Mouse (Mus musculus) lung, postnatal 14 days (tissue): ENCODE results near the gene Islr.
A peak's percentile ranks its signal among the peaks of the same experiment; 100 is the strongest.

Source experiments
- DNase-seq: peaks from one replicate; pipeline ENCODE4 v3.0.0; 2021

The Islr gene

DNA sequence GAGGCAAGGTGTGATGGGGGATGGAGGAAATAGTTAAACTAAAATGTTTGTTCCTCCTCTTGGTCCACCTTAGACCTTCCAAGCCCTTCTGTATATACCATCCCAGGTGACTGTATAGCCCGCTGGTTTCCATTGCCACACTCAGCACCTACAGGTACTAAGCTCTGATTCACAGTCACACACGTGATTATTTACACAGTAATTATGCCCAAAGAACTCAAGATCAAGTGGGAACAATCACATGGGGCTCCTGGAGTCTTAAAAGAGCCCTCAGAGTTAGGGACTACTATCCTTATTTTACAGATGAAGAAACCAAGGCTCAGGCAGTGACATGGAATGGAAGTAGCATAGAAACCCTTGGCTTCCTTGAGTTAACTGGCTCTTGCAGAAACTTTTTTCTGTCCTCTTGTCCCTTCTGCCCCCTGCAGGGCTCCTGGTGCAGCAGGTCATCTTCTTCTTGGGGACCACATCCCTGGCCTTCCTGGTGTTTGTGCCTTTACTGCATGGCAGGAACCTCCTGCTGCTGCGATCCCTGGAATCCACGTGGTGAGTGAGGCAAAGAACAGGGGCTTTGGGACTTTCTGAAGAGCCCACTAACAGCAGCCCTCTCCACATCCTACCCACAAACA lies 53.3 kb downstream of the Islr start:
- DNase-seq = no peak

DNA sequence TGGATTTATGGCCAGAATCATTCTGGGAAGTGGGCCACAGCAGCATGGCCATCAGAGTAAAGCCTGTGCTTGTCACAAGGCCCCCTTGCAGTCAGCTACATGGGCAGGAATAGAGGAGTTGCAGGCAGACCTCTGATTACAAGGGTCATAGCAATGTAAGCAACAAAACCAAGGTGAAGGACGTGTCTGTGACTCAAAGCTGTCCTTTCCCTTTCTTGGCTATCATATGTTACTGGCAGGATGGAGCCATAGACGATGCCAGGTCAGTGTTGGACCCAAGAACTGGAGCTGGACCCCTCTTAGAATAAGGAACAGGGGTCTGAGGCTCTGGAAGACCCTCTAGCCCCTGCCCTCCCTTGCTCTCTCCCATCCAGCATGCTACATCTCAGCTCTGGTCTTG lies 55.3 kb downstream of the Islr start:
- no peak for DNase-seq

DNA sequence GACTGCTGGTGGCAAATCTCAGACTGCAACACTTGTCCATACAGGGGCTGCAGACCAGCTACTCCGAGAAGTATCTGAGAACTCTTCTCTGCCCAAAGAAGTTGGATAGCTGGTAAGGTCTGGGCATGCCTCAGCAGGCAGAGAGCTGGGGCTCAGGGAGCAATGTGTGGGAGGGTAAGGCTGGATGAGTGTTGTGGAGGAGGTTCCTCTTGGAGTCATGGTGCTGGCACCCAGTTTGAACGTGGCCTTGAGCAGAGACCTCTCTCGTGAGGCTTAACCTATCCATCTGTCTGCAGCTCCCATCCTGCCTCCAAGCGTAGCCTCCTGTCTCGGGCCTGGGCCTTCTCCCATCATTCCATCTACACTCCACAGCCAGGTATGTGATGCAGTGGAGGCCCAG lies 58.7 kb downstream of the Islr start:
- DNase-seq = no peak

DNA sequence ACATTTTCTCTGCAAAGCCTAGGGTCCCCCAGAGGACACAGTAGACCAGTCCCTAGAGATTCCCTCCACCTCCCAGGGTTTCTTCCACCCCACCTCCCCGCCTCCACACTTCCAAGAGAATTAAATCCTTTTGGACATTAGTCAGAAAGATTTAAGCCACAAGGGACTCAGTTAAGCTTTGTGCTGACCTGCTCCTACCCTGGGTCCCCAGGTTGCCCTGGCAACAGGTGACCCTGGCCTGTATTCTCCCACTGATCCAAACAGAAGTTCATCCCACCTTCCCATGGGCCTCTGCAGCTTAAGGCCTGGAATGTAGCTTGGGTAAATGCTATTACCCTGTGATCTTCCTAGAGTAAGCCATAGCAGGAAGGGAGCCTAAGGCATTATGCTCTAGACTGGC lies 59.4 kb downstream of the Islr start:
- DNase-seq = no peak

GRCm38 (mm10) chr9:58143419-58143818 lies 60.7 kb downstream of the Islr start:
- DNase-seq = peak; percentile 63

DNA sequence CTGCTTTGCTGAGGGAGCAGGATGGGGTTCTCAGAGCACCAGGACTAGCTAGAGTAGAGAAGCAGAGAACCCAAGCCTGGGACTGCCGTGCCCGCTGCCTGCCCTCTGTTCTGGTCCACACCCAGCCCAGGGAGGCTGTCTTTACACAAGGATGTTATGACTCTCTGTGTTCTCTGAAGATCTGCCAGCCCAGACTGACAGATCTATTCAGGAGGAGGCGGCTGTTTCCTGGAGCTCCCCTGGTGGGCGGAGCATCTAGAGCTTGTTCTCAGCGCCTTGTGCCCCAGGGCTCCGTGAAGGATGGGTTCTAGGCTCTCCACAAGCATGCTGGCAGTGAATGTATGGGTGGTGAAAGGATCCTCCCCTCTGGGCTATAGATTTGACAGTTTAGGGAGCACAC lies 64.2 kb downstream of the Islr start:
- DNase-seq = peak; percentile 72

DNA sequence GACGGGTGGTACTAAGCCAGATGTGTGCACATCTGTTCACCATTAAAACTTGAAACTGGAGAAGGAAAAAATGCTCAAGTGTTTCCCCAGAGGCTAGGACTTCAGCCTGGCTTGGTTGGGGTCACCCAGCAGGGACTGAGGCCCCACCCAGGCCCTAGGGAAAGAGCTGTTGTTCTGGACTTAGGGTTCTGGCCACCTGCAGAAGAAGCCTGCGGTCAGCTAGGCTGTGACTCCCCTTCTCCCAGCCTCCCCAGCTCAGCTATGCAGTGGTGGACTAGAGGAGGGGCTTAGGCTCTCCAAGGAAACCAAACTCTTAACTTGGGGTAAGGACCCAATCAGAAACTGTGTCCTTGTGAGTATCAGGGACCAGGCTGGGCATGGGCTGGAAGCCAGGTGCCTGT lies 68.2 kb downstream of the Islr start:
- no peak for DNase-seq

DNA sequence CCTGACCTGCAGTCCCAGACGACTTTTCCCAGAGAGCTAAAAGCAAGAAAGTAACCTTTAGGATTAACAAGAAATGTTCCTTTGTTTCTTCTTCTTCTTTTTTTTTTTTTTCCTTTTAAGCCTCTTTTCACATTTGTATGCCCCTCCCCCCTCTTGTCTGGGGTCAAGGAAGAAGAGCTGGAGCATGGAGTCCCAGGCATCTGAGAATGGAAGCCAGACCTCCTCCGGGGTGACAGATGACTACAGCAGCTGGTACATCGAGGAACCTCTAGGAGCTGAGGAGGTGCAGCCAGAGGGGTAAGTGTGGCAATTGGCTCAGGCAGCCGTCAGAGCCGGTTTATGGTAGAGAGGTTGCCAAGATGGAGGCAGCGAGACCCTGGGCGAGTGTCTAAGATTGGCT lies 69.2 kb downstream of the Islr start:
- DNase-seq = no peak

- no peak for DNase-seq
These were observed 69.9 kb downstream of the Islr start for GRCm38 (mm10) chr9:58133893-58134884.

- no peak for DNase-seq
These were observed 72.4 kb downstream of the Islr start for GRCm38 (mm10) chr9:58131735-58132134.

DNA sequence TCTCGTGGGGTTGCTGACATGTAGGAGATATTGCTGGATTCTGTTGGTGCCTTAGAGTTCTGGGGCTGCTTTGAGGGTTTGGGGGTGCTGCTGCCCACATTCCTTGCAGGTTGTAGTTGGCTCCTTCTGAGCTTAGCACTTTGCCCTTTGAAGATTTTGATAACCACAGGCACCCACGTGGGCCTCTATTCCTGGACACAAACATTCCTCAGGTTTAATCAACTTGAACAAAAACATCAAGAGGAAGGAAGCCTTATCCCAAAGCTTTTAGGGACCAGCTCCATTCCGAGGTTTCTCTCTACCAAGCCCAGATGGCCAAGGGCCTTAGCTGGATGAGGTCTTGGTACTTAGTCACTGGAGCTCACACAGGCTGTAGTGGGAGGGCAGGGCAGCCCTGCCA lies 73.2 kb downstream of the Islr start:
- no peak for DNase-seq

DNA sequence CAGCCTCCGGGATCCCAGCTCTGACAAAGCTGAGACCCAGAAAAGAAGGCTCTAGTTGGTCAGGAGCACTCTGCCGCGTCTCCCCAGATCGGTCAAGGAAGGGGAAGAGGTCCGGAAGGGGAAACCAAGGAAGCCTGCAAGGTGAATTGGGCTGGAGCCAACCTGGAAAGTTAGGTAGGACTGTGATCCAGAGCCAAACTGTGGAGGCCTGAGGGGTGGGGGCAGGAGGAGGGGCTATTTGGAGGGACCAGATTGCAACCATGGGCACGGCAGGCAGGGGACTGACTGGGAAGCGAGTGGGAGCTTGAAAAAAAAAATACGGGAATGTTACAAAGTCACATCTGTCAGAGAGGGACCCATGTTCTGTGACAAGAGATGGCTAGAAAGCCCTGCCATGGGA lies 74.6 kb downstream of the Islr start:
- DNase-seq = no peak

DNA sequence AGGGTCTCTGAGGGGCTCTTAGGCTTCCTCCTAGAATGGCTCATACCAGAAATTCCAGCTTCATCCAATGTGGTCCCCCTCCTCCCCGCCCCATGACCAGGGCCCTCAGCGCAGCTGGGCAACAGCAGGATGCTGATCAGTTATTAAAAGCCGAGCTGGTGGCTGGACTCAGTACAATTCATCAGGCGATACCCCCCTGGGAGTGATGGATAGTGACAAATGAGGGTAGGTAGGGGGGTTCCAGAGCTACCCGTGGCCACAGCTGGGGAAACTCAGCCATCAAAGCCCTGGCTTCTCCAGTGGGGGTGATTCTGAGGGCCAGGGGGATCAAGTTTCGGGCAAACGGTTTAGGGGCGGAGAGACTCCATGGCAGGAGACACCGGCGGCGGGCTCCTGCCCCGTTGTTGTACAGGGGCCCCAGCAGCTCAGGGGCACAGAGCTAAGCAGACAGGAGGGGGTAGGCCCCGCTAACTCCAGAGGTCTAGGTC lies 75.1 kb downstream of the Islr start:
- DNase-seq = no peak

DNA sequence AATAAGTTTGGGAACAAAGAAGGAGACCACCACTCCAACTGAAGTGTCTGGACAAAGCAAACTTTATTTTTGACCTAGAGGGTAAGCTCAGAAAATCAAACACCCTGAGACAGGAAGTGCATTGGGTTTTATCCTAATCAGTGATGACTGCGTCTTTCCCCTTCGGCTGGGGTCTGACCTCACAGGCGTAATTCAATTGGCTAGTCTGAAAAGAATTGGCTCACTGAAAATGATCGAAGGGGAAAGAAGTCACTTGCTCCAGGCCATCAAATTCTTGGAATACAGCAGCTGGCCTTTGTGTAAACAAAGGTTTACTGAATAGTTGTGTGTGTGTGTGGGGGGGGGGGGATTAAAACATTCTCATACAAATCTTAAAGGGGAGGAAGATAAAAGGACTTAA lies 78.3 kb downstream of the Islr start:
- no peak for DNase-seq

GRCm38 (mm10) chr9:58125085-58125484 lies 79.0 kb downstream of the Islr start:
- no peak for DNase-seq

- peak; percentile 29 for DNase-seq
These were observed 85.4 kb downstream of the Islr start, which contains the start of gene Ccdc33 for GRCm38 (mm10) chr9:58118671-58119070. Ccdc33 (minus strand) TSS chr9:58118823.

DNA sequence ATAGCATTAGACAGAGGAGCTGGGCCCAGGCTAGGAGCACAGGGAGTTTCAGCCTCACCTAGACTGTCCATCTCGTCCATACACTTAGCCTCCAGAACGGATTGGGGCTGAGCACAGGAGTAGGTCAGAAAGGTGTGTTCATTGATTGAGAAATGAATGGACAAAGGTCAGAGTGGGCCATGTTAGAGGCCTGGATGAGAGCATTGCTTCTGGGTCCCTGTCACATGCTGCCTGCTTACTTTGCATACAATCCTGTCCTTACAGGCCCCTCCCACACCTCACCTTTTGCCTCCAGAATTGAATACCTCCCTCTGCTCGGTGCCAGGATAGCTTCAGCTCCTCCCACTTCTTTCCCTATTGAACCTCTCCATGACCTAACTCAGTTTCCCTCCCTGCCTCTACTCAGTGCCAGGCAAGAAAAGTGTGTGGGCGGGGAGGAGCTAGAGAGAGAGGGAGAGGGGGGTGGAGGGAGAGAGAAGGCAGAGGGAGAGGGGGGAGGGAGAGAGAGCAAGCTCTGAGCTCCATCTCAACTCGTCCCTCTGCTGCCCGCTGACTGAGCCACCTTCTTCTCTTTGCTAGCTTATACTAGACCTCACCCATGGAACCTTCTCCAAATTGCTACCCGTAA lies 88.0 kb downstream of the Islr start:
- no peak for DNase-seq

GRCm38 (mm10) chr9:58115297-58115925 lies 88.7 kb downstream of the Islr start:
- no peak for DNase-seq

- DNase-seq = no peak
These were observed 90.1 kb downstream of the Islr start for GRCm38 (mm10) chr9:58114019-58114418.

DNA sequence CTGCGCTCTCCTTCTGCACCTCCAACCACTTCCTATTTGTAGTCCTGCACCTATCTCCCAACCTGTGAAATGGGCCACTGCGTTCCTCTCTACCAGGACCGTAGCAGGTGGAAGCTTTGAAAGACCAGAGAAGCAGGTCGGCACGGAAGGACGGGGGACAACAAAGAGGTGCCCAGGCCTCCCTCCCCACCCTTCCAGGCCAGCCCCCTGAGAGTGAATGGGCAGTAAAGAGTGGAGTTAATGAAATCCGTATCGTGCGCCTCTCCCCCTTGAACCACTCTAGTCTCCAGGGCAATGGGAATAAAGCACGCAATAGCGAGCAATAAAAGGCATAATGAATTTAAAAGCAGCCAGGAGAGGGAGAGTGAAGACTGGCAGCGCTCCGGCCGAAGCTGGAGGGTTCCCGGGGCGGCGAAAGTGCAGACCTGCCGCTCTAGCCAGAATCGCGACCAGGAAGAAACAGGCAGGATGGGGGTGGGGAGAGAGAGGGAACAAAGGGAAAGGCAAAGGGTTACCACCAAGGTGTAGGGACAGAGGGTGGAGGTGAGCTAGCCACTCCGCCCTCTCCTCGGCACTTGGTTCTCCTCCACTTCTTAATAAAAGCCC lies 90.7 kb downstream of the Islr start:
- no peak for DNase-seq

DNA sequence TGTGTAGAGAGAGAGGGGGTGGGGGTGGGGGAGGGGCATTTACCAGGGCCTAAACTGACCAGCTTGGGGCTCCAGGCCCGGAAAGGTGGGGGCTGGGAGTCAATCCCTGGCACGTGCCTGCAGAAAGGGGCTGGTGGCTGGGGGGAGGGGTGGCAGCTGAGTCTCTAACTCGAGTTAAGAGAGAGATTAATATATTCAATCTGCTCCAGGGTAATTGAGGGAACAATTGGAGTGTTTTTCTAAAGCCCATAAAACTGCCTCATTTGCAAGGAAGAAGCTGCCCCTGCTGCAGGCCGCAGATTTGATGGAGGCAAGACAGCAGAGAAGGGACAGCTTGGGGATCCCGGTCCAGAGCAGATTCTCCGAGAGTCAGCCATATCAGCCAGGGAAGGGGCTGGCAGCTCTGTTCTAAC lies 91.2 kb downstream of the Islr start:
- DNase-seq = no peak

- DNase-seq = no peak
These were observed 91.8 kb downstream of the Islr start for GRCm38 (mm10) chr9:58112321-58112751.

DNA sequence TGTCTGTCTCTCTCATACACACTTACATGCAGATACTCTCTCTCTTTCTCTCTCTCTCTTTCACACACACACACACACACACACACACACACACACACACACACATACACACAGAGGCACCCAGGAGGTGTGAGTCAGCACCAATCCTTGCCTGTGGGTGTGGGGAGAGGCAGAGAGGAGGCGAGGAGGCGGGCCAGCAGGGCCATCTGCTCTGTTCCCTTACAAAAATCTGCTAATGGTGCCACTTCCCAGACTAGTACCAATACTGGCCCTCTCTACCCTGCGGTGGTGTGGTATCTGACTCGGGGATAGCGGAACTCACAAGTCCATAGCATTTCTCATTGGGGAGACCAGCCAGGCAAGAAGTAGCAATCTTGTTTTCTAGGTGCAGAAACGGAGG lies 92.7 kb downstream of the Islr start:
- DNase-seq = no peak
